Mouse (Mus musculus) forebrain, embryonic 13.5 days (tissue): ENCODE results near the gene Coq10a. TPM values are rescaled to one million over a fixed set of nuclear protein-coding genes. Genes with fewer than 3 reads are reported as not detected.

Experiments used
- ATAC-seq: fragments of 200-750 bp; cut with Nextera tagmentation; 2 replicates; pipeline ENCODE4 v1.8.0; 2017
- H3K27ac ChIP-seq: fragments of 300-500 bp; sonication (generic); 2 replicates; pipeline ENCODE4 v1.5.1; 2015; ENCODE audit warnings: inconsistent platforms, mild to moderate bottlenecking, moderate library complexity
- H3K27me3 ChIP-seq: fragments of 300-500 bp; sonication (generic); 2 replicates; pipeline ENCODE4 v1.6.1; 2015; ENCODE audit warnings: mild to moderate bottlenecking, inconsistent platforms
- H3K36me3 ChIP-seq: fragments of 300-500 bp; sonication (generic); 2 replicates; pipeline ENCODE4 v1.6.1; 2015; ENCODE audit warnings: mild to moderate bottlenecking, inconsistent platforms; ENCODE audit not compliant: poor library complexity, severe bottlenecking
- H3K4me1 ChIP-seq: fragments of 300-500 bp; sonication (generic); 2 replicates; pipeline ENCODE4 v1.6.1; 2015; ENCODE audit warnings: inconsistent platforms
- H3K4me2 ChIP-seq: fragments of 300-500 bp; sonication (generic); 2 replicates; pipeline ENCODE4 v1.6.1; 2015; ENCODE audit warnings: inconsistent platforms, mild to moderate bottlenecking, moderate library complexity
- H3K4me3 ChIP-seq: fragments of 300-500 bp; sonication (generic); 2 replicates; pipeline ENCODE4 v1.5.1; 2015; ENCODE audit warnings: mild to moderate bottlenecking, inconsistent platforms
- H3K9ac ChIP-seq: fragments of 300-500 bp; sonication (generic); 2 replicates; pipeline ENCODE4 v1.6.1; 2015; ENCODE audit warnings: mild to moderate bottlenecking, inconsistent platforms
- H3K9me3 ChIP-seq: fragments of 300-500 bp; sonication (generic); replicated peaks from 2 replicates; pipeline ENCODE4 v1.6.1; 2016; ENCODE audit warnings: inconsistent platforms
- WGBS: fragments of 180-500 bp; shearing (Covaris S2); methylation state at CpG from one replicate; pipeline ENCODE4 v1.1.7; 2015; 5-methylcytosine and 5-hydroxymethylcytosine counted together
- polyA plus RNA-seq: library from polyadenylated mRNA; unstranded; fragments of >200 nt; fragmentation: Nextera tagmentation; extraction: Ambion mirVana; gene quantifications from 2 replicates; pipeline ENCODE4 v1.2.1, GENCODE M21; 2015

Coq10a gene
- polyA plus RNA-seq, 1 experiment from 2014 or later: 22.8 TPM

DNA sequence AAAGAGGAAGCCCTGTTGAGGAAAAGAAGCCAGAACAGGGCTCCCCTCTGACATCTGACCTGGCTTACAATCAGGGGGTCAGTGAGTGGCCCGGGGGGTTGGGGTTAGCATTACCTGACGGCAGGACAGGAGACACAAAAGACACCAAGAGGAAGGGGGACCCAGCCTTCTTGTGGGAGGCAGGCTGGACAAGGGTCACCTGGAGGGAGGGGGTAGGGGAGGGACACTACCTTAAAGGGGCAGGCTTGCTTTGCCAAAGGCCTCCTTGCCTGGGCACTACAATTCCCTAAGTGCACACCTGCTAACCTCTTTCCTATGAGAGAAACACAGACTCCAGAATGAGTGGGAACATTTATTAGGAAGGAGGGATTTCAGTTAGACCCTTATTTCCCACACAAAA is 32.3 kb upstream of the Coq10a start, which contains the start of gene Slc39a5:
Slc39a5 (minus strand) TSS at position 174 of the 400 bp plus-strand sequence.
- WGBS: 22% methylated on average over 2 of the region's 2 CpGs
- ATAC-seq: no peak
- Histone ChIP-seq H3K27me3 (no peaks in the 10 kb centered on the region), H3K4me3 (no peak within 1 kb of the TSS), H3K27ac (no peak within 1 kb of the TSS), H3K9me3 (no peaks in the 10 kb centered on the region), H3K9ac (peak within 1 kb of the TSS; percentile 12; the same call in 1 of the 2 replicates), H3K36me3 (peaks cover 39% of the 10 kb centered on the region), H3K4me2 (no peak within 1 kb of the TSS), H3K4me1 (peaks cover 8% of the 10 kb centered on the region; the same call in 1 of the 2 replicates)

GRCm38 (mm10) chr10:128400338-128400737 is 31.5 kb upstream of the Coq10a start:
- Histone ChIP-seq H3K9ac (no peak overlapping the region), H3K4me3 (no peak overlapping the region), H3K36me3 (peaks cover 39% of the 10 kb centered on the region), H3K27ac (no peak overlapping the region), H3K4me1 (peaks cover 8% of the 10 kb centered on the region; the same call in 1 of the 2 replicates), H3K4me2 (no peak overlapping the region), H3K27me3 (no peaks in the 10 kb centered on the region), H3K9me3 (no peaks in the 10 kb centered on the region)
- WGBS: 33% methylated on average over 5 of the region's 5 CpGs
- no peak for ATAC-seq

DNA sequence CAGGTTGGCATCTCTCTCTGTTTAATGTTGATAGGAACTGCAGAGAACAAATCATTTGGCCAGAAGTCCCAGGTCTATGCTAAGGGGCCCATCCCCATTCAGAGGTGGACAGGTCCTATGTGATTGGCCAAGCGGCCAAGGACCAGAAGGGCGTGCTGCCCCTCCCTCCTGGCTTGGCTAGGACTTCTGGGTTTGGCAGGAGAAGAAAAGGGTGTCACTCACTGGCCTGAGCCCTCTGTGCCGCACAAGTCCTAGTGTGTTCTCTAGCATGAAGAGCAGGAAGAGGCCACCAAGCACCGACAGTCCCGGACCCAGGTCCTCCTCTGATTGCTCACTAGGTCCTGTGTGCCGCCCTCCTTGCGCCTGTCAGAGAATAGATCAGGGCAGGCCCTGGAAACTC is 28.7 kb upstream of the Coq10a start:
- Histone ChIP-seq H3K9ac (peak overlapping the region; percentile 8; the same call in 1 of the 2 replicates), H3K27ac (0 out of 2 replicates have a peak overlapping the region, but pooled peaks have one; percentile 19), H3K36me3 (peaks cover 62% of the 10 kb centered on the region), H3K4me1 (peaks cover 16% of the 10 kb centered on the region), H3K4me3 (no peak overlapping the region), H3K9me3 (no peaks in the 10 kb centered on the region), H3K4me2 (no peak overlapping the region), H3K27me3 (no peaks in the 10 kb centered on the region)
- 71% methylated on average over 7 of the region's 7 CpGs for WGBS
- 0 out of 2 replicates have a peak, but pooled peaks have one; percentile 7 for ATAC-seq

- peaks cover 16% of the 10 kb centered on the region for H3K4me1 ChIP-seq
- no peak overlapping the region for H3K4me3 ChIP-seq
- no peaks in the 10 kb centered on the region for H3K27me3 ChIP-seq
- no peak overlapping the region for H3K4me2 ChIP-seq
- ATAC-seq: no peak
- no peak overlapping the region for H3K9ac ChIP-seq
- no peaks in the 10 kb centered on the region for H3K9me3 ChIP-seq
- WGBS: 74% methylated on average over 10 of the region's 10 CpGs
- H3K27ac ChIP-seq: no peak overlapping the region
- H3K36me3 ChIP-seq: peaks cover 67% of the 10 kb centered on the region
These were observed 28.0 kb upstream of the Coq10a start for GRCm38 (mm10) chr10:128396716-128397264.

GRCm38 (mm10) chr10:128396017-128396673 is 27.3 kb upstream of the Coq10a start:
- ATAC-seq: no peak
- no peak overlapping the region for H3K4me3 ChIP-seq
- H3K36me3 ChIP-seq: peaks cover 68% of the 10 kb centered on the region
- no peak overlapping the region for H3K27ac ChIP-seq
- H3K4me2 ChIP-seq: no peak overlapping the region
- WGBS: 73% methylated on average over 11 of the region's 11 CpGs
- no peaks in the 10 kb centered on the region for H3K27me3 ChIP-seq
- H3K9ac ChIP-seq: no peak overlapping the region
- peaks cover 16% of the 10 kb centered on the region for H3K4me1 ChIP-seq
- H3K9me3 ChIP-seq: no peaks in the 10 kb centered on the region

DNA sequence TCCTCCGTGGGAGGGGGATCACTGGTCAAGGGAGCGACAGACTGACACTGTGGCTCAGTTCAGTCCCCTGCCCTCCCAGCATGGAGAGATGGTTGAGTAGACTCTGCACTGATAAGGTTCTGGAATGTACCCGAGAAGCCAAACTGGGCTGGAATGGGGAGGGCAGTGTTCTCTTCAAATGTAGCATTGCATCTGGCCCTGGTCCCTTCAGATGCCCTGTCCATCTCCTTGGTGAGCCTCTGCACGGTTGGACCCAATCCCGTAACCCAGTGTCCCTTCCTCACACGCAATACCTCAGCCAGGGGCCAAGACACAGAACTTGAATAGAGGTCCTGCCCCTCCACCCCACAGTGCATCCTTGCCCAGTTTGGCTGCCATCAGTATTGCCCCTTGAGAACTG is 23.1 kb upstream of the Coq10a start:
- Histone ChIP-seq H3K4me1 (peaks cover 9% of the 10 kb centered on the region), H3K9me3 (no peaks in the 10 kb centered on the region), H3K9ac (no peak overlapping the region), H3K27me3 (no peaks in the 10 kb centered on the region), H3K36me3 (peaks cover 100% of the 10 kb centered on the region), H3K4me3 (no peak overlapping the region), H3K4me2 (no peak overlapping the region), H3K27ac (no peak overlapping the region)
- no peak for ATAC-seq
- 78% methylated on average over 6 of the region's 6 CpGs for WGBS

DNA sequence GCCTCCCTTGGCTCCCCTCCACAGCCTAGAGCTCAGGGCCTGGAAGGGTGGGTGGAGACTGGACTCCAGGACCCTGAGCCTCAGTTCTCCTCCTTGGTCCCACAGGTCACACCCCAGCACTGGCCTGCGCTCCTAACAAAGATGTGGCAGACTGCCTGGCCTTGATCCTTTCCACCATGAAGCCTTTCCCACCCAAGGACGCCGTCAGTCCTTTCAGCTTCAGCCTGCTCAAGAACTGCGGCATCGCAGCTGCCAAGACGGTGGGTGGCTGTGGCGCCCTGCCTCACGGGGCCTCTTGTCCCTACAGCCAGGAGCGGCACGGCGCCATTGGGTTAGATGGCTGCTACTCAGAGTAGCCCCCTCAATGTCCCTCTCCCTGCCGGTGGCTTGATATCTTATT is 21.6 kb upstream of the Coq10a start:
- Histone ChIP-seq H3K36me3 (peaks cover 100% of the 10 kb centered on the region), H3K9ac (no peak overlapping the region), H3K4me2 (no peak overlapping the region), H3K27ac (no peak overlapping the region), H3K9me3 (no peaks in the 10 kb centered on the region), H3K4me3 (no peak overlapping the region), H3K27me3 (no peaks in the 10 kb centered on the region), H3K4me1 (peaks cover 8% of the 10 kb centered on the region)
- no peak for ATAC-seq
- WGBS: 91% methylated on average over 12 of the region's 12 CpGs

DNA sequence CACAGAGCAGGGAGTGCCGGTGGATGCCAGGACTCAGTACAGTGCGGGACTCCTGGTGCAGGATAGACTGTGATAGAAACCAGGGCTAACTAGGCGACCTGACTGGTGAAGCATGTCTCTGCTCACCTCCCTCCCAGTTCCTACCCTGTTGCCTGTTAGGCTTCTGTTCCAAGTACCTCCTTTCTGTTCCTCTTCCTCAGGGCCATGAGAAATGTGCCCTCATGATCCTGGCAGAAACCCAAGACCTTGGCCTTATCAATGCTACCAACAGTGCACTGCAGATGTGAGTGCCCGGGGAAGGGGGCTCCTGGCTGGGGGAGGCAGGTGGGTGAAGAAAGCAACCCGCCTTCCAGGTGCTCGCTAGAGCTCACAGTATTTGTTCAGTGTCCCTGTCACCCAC is 20.8 kb upstream of the Coq10a start:
- no peak for ATAC-seq
- H3K27me3 ChIP-seq: no peaks in the 10 kb centered on the region
- H3K36me3 ChIP-seq: peaks cover 100% of the 10 kb centered on the region
- no peak overlapping the region for H3K4me2 ChIP-seq
- WGBS: 88% methylated on average over 6 of the region's 6 CpGs
- H3K27ac ChIP-seq: no peak overlapping the region; the same call in 1 of the 2 replicates
- H3K9ac ChIP-seq: no peak overlapping the region; the same call in 1 of the 2 replicates
- H3K9me3 ChIP-seq: no peaks in the 10 kb centered on the region
- H3K4me3 ChIP-seq: no peak overlapping the region
- H3K4me1 ChIP-seq: peaks cover 8% of the 10 kb centered on the region

- peaks cover 100% of the 10 kb centered on the region for H3K36me3 ChIP-seq
- H3K4me1 ChIP-seq: peaks cover 8% of the 10 kb centered on the region
- H3K9ac ChIP-seq: no peak overlapping the region
- H3K9me3 ChIP-seq: no peaks in the 10 kb centered on the region
- H3K27ac ChIP-seq: no peak overlapping the region
- 89% methylated on average over 14 of the region's 14 CpGs for WGBS
- ATAC-seq: no peak
- H3K4me2 ChIP-seq: no peak overlapping the region
- no peak overlapping the region for H3K4me3 ChIP-seq
- no peaks in the 10 kb centered on the region for H3K27me3 ChIP-seq
These were observed 20.1 kb upstream of the Coq10a start for GRCm38 (mm10) chr10:128388941-128389340.

GRCm38 (mm10) chr10:128385902-128386301 is 17.1 kb upstream of the Coq10a start:
- Histone ChIP-seq H3K4me2 (no peak overlapping the region), H3K36me3 (peaks cover 100% of the 10 kb centered on the region), H3K9me3 (no peaks in the 10 kb centered on the region), H3K27me3 (no peaks in the 10 kb centered on the region), H3K9ac (peak overlapping the region; percentile 21; the same call in 1 of the 2 replicates), H3K27ac (no peak overlapping the region), H3K4me3 (no peak overlapping the region), H3K4me1 (no peaks in the 10 kb centered on the region)
- WGBS: 93% methylated on average over 7 of the region's 7 CpGs
- no peak for ATAC-seq

GRCm38 (mm10) chr10:128382482-128382881 is 13.7 kb upstream of the Coq10a start:
- ATAC-seq: no peak
- peaks cover 91% of the 10 kb centered on the region for H3K36me3 ChIP-seq
- 90% methylated on average over 8 of the region's 8 CpGs for WGBS

DNA sequence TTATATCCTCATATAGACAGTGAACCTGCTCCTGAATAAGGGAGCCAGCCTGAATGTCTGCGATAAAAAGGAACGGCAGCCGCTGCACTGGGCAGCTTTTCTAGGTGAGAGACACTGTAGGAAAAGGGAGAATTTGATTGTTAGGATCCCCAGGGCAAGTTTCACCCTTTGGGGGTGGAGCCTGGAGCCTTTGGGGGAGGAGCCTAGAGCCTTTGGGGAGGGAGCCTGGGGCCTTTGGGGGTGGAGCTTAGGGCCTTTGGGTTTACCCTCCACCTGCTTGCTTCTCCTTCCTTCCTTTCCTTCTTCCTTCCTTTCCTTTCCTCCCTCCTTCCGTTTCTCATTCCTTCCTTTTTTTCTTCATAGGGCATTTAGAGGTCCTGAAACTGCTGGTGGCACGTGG is 11.8 kb upstream of the Coq10a start:
- 91% methylated on average over 5 of the region's 5 CpGs for WGBS
- H3K27ac ChIP-seq: no peak overlapping the region
- H3K4me1 ChIP-seq: peaks cover 27% of the 10 kb centered on the region
- no peak overlapping the region for H3K4me3 ChIP-seq
- peaks cover 71% of the 10 kb centered on the region for H3K36me3 ChIP-seq
- H3K27me3 ChIP-seq: no peaks in the 10 kb centered on the region
- H3K9me3 ChIP-seq: no peaks in the 10 kb centered on the region
- no peak for ATAC-seq
- no peak overlapping the region for H3K4me2 ChIP-seq
- H3K9ac ChIP-seq: no peak overlapping the region

More at GRCm38 (mm10) chr10:128382482-128382881, 13.7 kb upstream of the Coq10a start:
- Histone ChIP-seq H3K4me2 (no peak overlapping the region), H3K4me3 (no peak overlapping the region), H3K27ac (no peak overlapping the region), H3K4me1 (peaks cover 20% of the 10 kb centered on the region), H3K9me3 (no peaks in the 10 kb centered on the region), H3K27me3 (no peaks in the 10 kb centered on the region), H3K9ac (no peak overlapping the region)
